Comparison of ENCODE assay signal across 9 mouse cellular contexts in genomic region chr5:67727755-67728154, GRCm38 (mm10).
DNase-seq lines count a peak whose midpoint lies in the region; TF ChIP-seq lines count a peak whose summit lies in the region.
"Had no signal": no experiment of that assay in that cellular context is flagged by ENCODE, and none has a peak within 500 bp of the region (broad histone marks: within the 10 kb centered on the region; RNA-seq: fewer than 3 reads in every experiment).

No protein-coding gene starts in this region.

- H3K4me1 ChIP-seq in CH12.LX (ENCODE audit: control insufficient read depth in 1 of 2, insufficient read depth in 2 of 2) = no peaks in the 10 kb centered on the region
- H3K4me1 ChIP-seq: midbrain, embryonic 12.5 days had no signal

- in situ Hi-C loops in CH12.LX (cut with MboI; ENCODE audit: low pct_ligation_motif_present, low pct_unique_long_range_greater_than_20kb, low sequenced_read_pairs) = loop anchor here (5.0 kb wide), 1 partner anchor 195 kb away; no protein-coding TSS in a partner anchor

- no peak overlapping the region for H3K9ac ChIP-seq in CH12.LX (ENCODE audit: insufficient read depth, low read depth)
- H3K9ac ChIP-seq: midbrain, embryonic 12.5 days had no signal

- peak; percentile 13 for DNase-seq in kidney, adult 9 months
- no peak for DNase-seq in kidney, adult 8-10 months
- DNase-seq in CH12.LX (ENCODE audit: extremely low read depth) = peak; percentile 25
- peak; percentile 6 for DNase-seq in Muller cell, postnatal 12 days (ENCODE audit: inconsistent ontology term)
- peak; percentile 10 for DNase-seq in kidney, postnatal 14 days
- no peak for DNase-seq in cerebellum, postnatal 36 days
- no peak for DNase-seq in cerebellum, postnatal 4 days (ENCODE audit: low spot score in 2 of 2)
- DNase-seq in ovary, postnatal 10 days (ENCODE audit: low spot score) = no peak

- H3K9me3 ChIP-seq in CH12.LX (replicated peaks; ENCODE audit: low read length) = no peaks in the 10 kb centered on the region
- H3K9me3 ChIP-seq: midbrain, embryonic 12.5 days had no signal

- peak; percentile 64 for TF ChIP-seq RAD21 in CH12.LX (IDR thresholded peaks at IDR 0.05; ENCODE audit: low read depth, low read length)

- no peaks in the 10 kb centered on the region for H3K79me2 ChIP-seq in CH12.LX (replicated peaks; ENCODE audit: control insufficient read depth, extremely low read depth, insufficient read depth, poor library complexity, severe bottlenecking)

- H3K4me3 ChIP-seq in CH12.LX (replicated peaks in 1 of 3; ENCODE audit: low read depth in 2 of 3, low read length in 2 of 3, poor library complexity in 1 of 3) = no peak overlapping the region
- H3K4me3 ChIP-seq: midbrain, embryonic 12.5 days had no signal

- peak in 1 of 2 experiments; percentile 68; a peak in 2 of 4 replicates for TF ChIP-seq CTCF in CH12.LX (conservative IDR thresholded peaks at IDR 0.05 in 1 of 2, IDR thresholded peaks at IDR 0.05 in 1 of 2; ENCODE audit: low read depth in 2 of 2, low read length in 2 of 2)

- peaks cover 9 to 42% of the 10 kb centered on the region in 2 experiments for H3K36me3 ChIP-seq in CH12.LX (replicated peaks in 1 of 2; ENCODE audit: control insufficient read depth in 1 of 2, insufficient read depth in 1 of 2, low read length in 1 of 2)

- no peak for TF ChIP-seq EP300 in CH12.LX (IDR thresholded peaks at IDR 0.05; ENCODE audit: low read length)

- H3K4me2 ChIP-seq in CH12.LX (ENCODE audit: insufficient read depth, low read depth, poor library complexity, severe bottlenecking) = no peak overlapping the region
- H3K4me2 ChIP-seq: midbrain, embryonic 12.5 days had no signal

- dilution Hi-C loops in CH12.LX (cut with MboI; ENCODE audit: extremely low pct_ligation_motif_present, extremely low pct_unique_long_range_greater_than_20kb, low sequenced_read_pairs) = no loop called here

- no peak for TF ChIP-seq POLR2A in CH12.LX (IDR thresholded peaks at IDR 0.05; ENCODE audit: low read depth, low read length)

- H3K27ac ChIP-seq in CH12.LX (ENCODE audit: insufficient read depth, low read depth) = no peak overlapping the region
- H3K27ac ChIP-seq: midbrain, embryonic 12.5 days had no signal

- no peaks in the 10 kb centered on the region for H3K27me3 ChIP-seq in CH12.LX (replicated peaks)

TF ChIP-seq in CH12.LX, 34 proteins besides CTCF, POLR2A, EP300 and RAD21:
- TF ChIP-seq JUND (conservative IDR thresholded peaks at IDR 0.05; ENCODE audit: low read depth, low read length) (no peak), SMC3 (IDR thresholded peaks at IDR 0.05; ENCODE audit: low read depth, low read length) (peak; percentile 61)
TF ChIP-seq in CH12.LX: peak in this region for 1.

Comparison
In these comparisons a context has a peak if more than half of its experiments do, and no peak if none do; other contexts are left out.
1. DNase-seq: peak in kidney, adult 9 months (single experiment), CH12.LX (single experiment), Muller cell, postnatal 12 days (single experiment) and kidney, postnatal 14 days (single experiment); none in kidney, adult 8-10 months (0 of 2), cerebellum, postnatal 36 days (0 of 2), cerebellum, postnatal 4 days (0 of 2) and ovary, postnatal 10 days (single experiment).